Mouse (Mus musculus) frontal cortex, postnatal 10 days (tissue): ENCODE results near the gene Arhgap44.

ENCODE experiments used
- DNase-seq, 2 experiments: peaks; one replicate each; pipeline ENCODE4 v3.0.0; 2022; ENCODE audit warnings: low spot score in 2 of 2, mixed read lengths in 1 of 2

The Arhgap44 gene

GRCm38 (mm10) chr11:65137145-65137652, 25.6 kb downstream of the Arhgap44 start:
- no peak for DNase-seq

- no peak for DNase-seq
Observed at GRCm38 (mm10) chr11:65135251-65135739, 27.5 kb downstream of the Arhgap44 start.

GRCm38 (mm10) chr11:65133661-65134060, 29.1 kb downstream of the Arhgap44 start:
- DNase-seq = no peak

- no peak for DNase-seq
Observed at GRCm38 (mm10) chr11:65129110-65129509, 33.7 kb downstream of the Arhgap44 start.

- no peak for DNase-seq
Observed at GRCm38 (mm10) chr11:65128666-65129065, 34.1 kb downstream of the Arhgap44 start.

GRCm38 (mm10) chr11:65126566-65126965, 36.2 kb downstream of the Arhgap44 start:
- DNase-seq = no peak

- DNase-seq = peak; percentile 35 to 68
Observed at GRCm38 (mm10) chr11:65124913-65125418, 37.8 kb downstream of the Arhgap44 start.

GRCm38 (mm10) chr11:65120276-65120675, 42.5 kb downstream of the Arhgap44 start:
- DNase-seq = no peak

GRCm38 (mm10) chr11:65115811-65116210, 47.0 kb downstream of the Arhgap44 start:
- no peak for DNase-seq

GRCm38 (mm10) chr11:65112086-65112485, 50.7 kb downstream of the Arhgap44 start:
- no peak for DNase-seq

GRCm38 (mm10) chr11:65111651-65112050, 51.1 kb downstream of the Arhgap44 start:
- no peak for DNase-seq

- DNase-seq = no peak
Observed at GRCm38 (mm10) chr11:65110058-65110457, 52.7 kb downstream of the Arhgap44 start.

- no peak for DNase-seq
Observed at GRCm38 (mm10) chr11:65107734-65108171, 55.0 kb downstream of the Arhgap44 start.

GRCm38 (mm10) chr11:65107151-65107550, 55.6 kb downstream of the Arhgap44 start:
- no peak for DNase-seq

GRCm38 (mm10) chr11:65104076-65104475, 58.7 kb downstream of the Arhgap44 start:
- DNase-seq = no peak

GRCm38 (mm10) chr11:65101206-65101605, 61.6 kb downstream of the Arhgap44 start:
- DNase-seq = no peak

- DNase-seq = no peak
Observed at GRCm38 (mm10) chr11:65100031-65100430, 62.7 kb downstream of the Arhgap44 start.

- DNase-seq = no peak
Observed at GRCm38 (mm10) chr11:65097526-65098070, 65.2 kb downstream of the Arhgap44 start.

GRCm38 (mm10) chr11:65096866-65097265, 65.9 kb downstream of the Arhgap44 start:
- DNase-seq = no peak

- peak in 1 of 2 experiments; percentile 3 for DNase-seq
Observed at GRCm38 (mm10) chr11:65092851-65093250, 69.9 kb downstream of the Arhgap44 start.

GRCm38 (mm10) chr11:65090386-65090785, 72.4 kb downstream of the Arhgap44 start:
- DNase-seq = peak in 1 of 2 experiments; percentile 1

GRCm38 (mm10) chr11:65089982-65090381, 72.8 kb downstream of the Arhgap44 start:
- DNase-seq = peak in 1 of 2 experiments; percentile 3

GRCm38 (mm10) chr11:65089282-65089681, 73.5 kb downstream of the Arhgap44 start:
- DNase-seq = peak in 1 of 2 experiments; percentile 0
